In genomic region chr17:83956821-83957565, GRCm38 (mm10) we compare ENCODE assay signal across 8 mouse cellular contexts.
DNase-seq lines count a peak whose midpoint lies in the region; ATAC-seq and TF ChIP-seq lines count a peak whose summit lies in the region.

No protein-coding gene starts in this region.

- H3K4me2 ChIP-seq in kidney, embryonic 16.5 days (replicated peaks; ENCODE audit: low read depth, low read length), result no peak overlapping the region

- peak overlapping the region; percentile 91 for H3K27ac ChIP-seq in layer of hippocampus, adult 2 months
- peak overlapping the region; percentile 99 for H3K27ac ChIP-seq in kidney, embryonic 16.5 days (ENCODE audit: low read length)

- H3K9ac ChIP-seq in kidney, embryonic 16.5 days (replicated peaks; ENCODE audit: low read length), result peak overlapping the region; percentile 54

- WGBS in kidney, embryonic 16.5 days, result 23% methylated on average over 12 of the region's 12 CpGs

- H3K9me3 ChIP-seq in kidney, embryonic 16.5 days (ENCODE audit: low read length), result no peaks in the 10 kb centered on the region

- H3K27me3 ChIP-seq in kidney, embryonic 16.5 days (ENCODE audit: insufficient read depth, low read length), result no peaks in the 10 kb centered on the region

- H3K4me1 ChIP-seq in kidney, embryonic 16.5 days (ENCODE audit: insufficient read depth, low read length), result peaks cover 81% of the 10 kb centered on the region

- H3K36me3 ChIP-seq in kidney, embryonic 16.5 days (ENCODE audit: insufficient read depth, low read length), result no peaks in the 10 kb centered on the region

- TF ChIP-seq CTCF in layer of hippocampus, adult 2 months (conservative IDR thresholded peaks at IDR 0.05), result no peak

- ATAC-seq in granulocyte monocyte progenitor cell, adult 5-6 weeks (replicated peaks; ENCODE audit: poor library complexity, severe bottlenecking), result peak; percentile 45
- no peak for ATAC-seq in kidney, embryonic 16.5 days (ENCODE audit: low FRiP score, low TSS enrichment)
- ATAC-seq in megakaryocyte progenitor cell, adult 5-6 weeks (replicated peaks; ENCODE audit: poor library complexity), result peak; percentile 56
- no peak for ATAC-seq in CD4-positive, CD25-positive, alpha-beta regulatory T cell, adult 4 months

- H3K4me3 ChIP-seq in layer of hippocampus, adult 2 months, result no peak overlapping the region
- H3K4me3 ChIP-seq in kidney, embryonic 16.5 days (ENCODE audit: low read length), result no peak overlapping the region

- DNase-seq in layer of hippocampus, adult 2 months (ENCODE audit: low spot score in 2 of 2), result no peak
- no peak for DNase-seq in layer of hippocampus, adult 11-12 months (ENCODE audit: low spot score)
- DNase-seq in thymus, postnatal 4 days, result no peak
- no peak for DNase-seq in layer of hippocampus, adult 18-20 months (ENCODE audit: low spot score in 2 of 2)

Comparison
In these comparisons a context has a peak if more than half of its experiments do, and no peak if none do; other contexts are left out.
1. ATAC-seq: peak in granulocyte monocyte progenitor cell, adult 5-6 weeks (single experiment) and megakaryocyte progenitor cell, adult 5-6 weeks (single experiment); none in kidney, embryonic 16.5 days (single experiment) and CD4-positive, CD25-positive, alpha-beta regulatory T cell, adult 4 months (single experiment).